Mouse (Mus musculus): Measurements from ENCODE around the gene Efna5.

GRCm38 (mm10) chr17:62832550-62833127 lies 48.5 kb downstream of the Efna5 start:
- TF ChIP-seq CTCF (IDR thresholded peaks at IDR 0.05; ENCODE audit: low read depth, low read length) (no peak), POLR2AphosphoS5 (IDR thresholded peaks at IDR 0.05; ENCODE audit: insufficient replicate concordance, low read depth, low read length) (no peak), TAL1 (conservative IDR thresholded peaks at IDR 0.05; ENCODE audit: low read depth, low read length) (no peak)
